In the genomic region with DNA sequence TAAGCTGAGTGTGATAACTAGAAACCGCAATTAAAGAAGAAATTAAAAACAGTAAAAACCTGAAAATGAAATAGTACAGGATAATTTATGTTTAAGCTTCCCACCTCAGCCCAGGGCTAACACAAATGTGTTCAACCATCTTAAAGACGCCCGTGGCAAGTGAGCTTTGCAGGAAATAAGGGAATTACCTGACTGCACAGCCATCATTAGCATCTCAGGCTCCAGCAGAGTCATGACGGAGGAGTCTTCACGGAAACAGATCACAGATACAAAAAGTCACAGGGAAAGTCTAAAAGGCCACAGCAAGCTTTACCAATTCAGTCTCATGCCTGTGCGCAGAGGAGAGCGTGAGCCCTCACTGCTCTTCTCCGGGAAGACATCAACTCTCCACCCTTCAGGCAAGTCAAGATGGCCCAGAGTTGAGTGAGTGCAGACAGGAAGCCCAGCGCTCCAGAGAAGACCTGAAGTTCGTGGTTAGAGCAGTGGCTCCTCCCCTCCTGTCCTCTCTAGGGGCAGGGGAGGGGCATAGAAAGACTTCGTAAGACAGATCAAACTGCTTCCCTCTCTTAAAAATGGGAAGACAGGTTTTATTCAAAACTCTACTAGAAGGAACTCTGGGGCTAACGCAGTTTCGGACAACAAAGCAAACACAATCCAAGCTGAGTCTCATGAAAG, we compare ENCODE assay signal across 8 mouse cellular contexts.
DNase-seq lines count a peak whose midpoint lies in the region; ATAC-seq and TF ChIP-seq lines count a peak whose summit lies in the region.

No protein-coding gene starts in this region.

- 0 out of 2 replicates have a peak overlapping the region, but pooled peaks have one; percentile 7 for H3K27ac ChIP-seq in testis, adult 2 months (ENCODE audit: control insufficient read depth, insufficient read depth, low read depth, low read length)
- no peak overlapping the region for H3K27ac ChIP-seq in liver, embryonic 11.5 days (ENCODE audit: low read depth, low read length)
- 0 out of 2 replicates have a peak overlapping the region, but pooled peaks have one; percentile 33 for H3K27ac ChIP-seq in neural tube, embryonic 15.5 days (replicated peaks)

- H3K4me2 ChIP-seq in liver, embryonic 11.5 days, result peak overlapping the region; percentile 58
- peak overlapping the region; percentile 32 for H3K4me2 ChIP-seq in neural tube, embryonic 15.5 days

- no peaks in the 10 kb centered on the region for H3K4me1 ChIP-seq in testis, adult 2 months (ENCODE audit: control insufficient read depth, insufficient read depth, low read length)
- peaks cover 19% of the 10 kb centered on the region for H3K4me1 ChIP-seq in liver, embryonic 11.5 days (replicated peaks; ENCODE audit: control insufficient read depth, insufficient read depth, low read length)
- peaks cover 36% of the 10 kb centered on the region for H3K4me1 ChIP-seq in neural tube, embryonic 15.5 days

- 43% methylated on average over 13 of the region's 13 CpGs for WGBS in liver, embryonic 11.5 days
- WGBS in neural tube, embryonic 15.5 days, result 41% methylated on average over 13 of the region's 13 CpGs

- no peak for DNase-seq in testis, postnatal 14 days (ENCODE audit: low spot score)
- DNase-seq in embryo, embryonic 10 days (ENCODE audit: low spot score), result peak; percentile 25
- peak; percentile 31 to 36 for DNase-seq in heart, postnatal 10 days
- DNase-seq in liver, embryonic 11.5 days (ENCODE audit: low spot score), result peak; percentile 38
- no peak for DNase-seq in cerebellum, adult 9-11 months
- DNase-seq in urinary bladder, postnatal 36 days (ENCODE audit: low spot score in 2 of 2), result no peak

- intact Hi-C loops in heart, postnatal 10 days (cut with DNase I), result no loop called here

- no peak for TF ChIP-seq POLR2A in testis, adult 2 months (IDR thresholded peaks at IDR 0.05; ENCODE audit: control insufficient read depth, low read depth, low read length)

- H3K4me3 ChIP-seq in testis, adult 2 months (ENCODE audit: control insufficient read depth, low read depth, low read length), result no peak overlapping the region
- H3K4me3 ChIP-seq in liver, embryonic 11.5 days (ENCODE audit: low read depth, low read length), result peak overlapping the region; percentile 11
- H3K4me3 ChIP-seq in neural tube, embryonic 15.5 days (replicated peaks), result 0 out of 2 replicates have a peak overlapping the region, but pooled peaks have one; percentile 1

- peak overlapping the region; percentile 37; the same call in 1 of the 2 replicates for H3K9ac ChIP-seq in liver, embryonic 11.5 days (ENCODE audit: low read depth, low read length)
- H3K9ac ChIP-seq in neural tube, embryonic 15.5 days (replicated peaks), result no peak overlapping the region

- H3K27me3 ChIP-seq in testis, adult 2 months (ENCODE audit: control insufficient read depth, insufficient read depth, low read length), result no peaks in the 10 kb centered on the region
- H3K27me3 ChIP-seq in liver, embryonic 11.5 days (replicated peaks; ENCODE audit: control insufficient read depth, insufficient read depth, low read length), result no peaks in the 10 kb centered on the region
- H3K27me3 ChIP-seq in neural tube, embryonic 15.5 days (replicated peaks), result no peaks in the 10 kb centered on the region

- no peak for TF ChIP-seq CTCF in testis, adult 2 months (IDR thresholded peaks at IDR 0.05; ENCODE audit: control insufficient read depth, insufficient read depth, insufficient replicate concordance, low read depth, low read length)

- ATAC-seq in liver, embryonic 11.5 days (replicated peaks; ENCODE audit: low FRiP score), result peak; percentile 77
- no peak for ATAC-seq in neural tube, embryonic 15.5 days (ENCODE audit: low FRiP score)

- H3K36me3 ChIP-seq in testis, adult 2 months (ENCODE audit: control insufficient read depth, insufficient read depth, low read length), result no peaks in the 10 kb centered on the region
- no peaks in the 10 kb centered on the region for H3K36me3 ChIP-seq in liver, embryonic 11.5 days (ENCODE audit: control insufficient read depth, insufficient read depth, low read length)
- no peaks in the 10 kb centered on the region for H3K36me3 ChIP-seq in neural tube, embryonic 15.5 days

- no peaks in the 10 kb centered on the region for H3K9me3 ChIP-seq in liver, embryonic 11.5 days (ENCODE audit: control insufficient read depth, low read length)
- H3K9me3 ChIP-seq in neural tube, embryonic 15.5 days (replicated peaks), result no peaks in the 10 kb centered on the region

Comparison
In these comparisons a context has a peak if more than half of its experiments do, and no peak if none do; other contexts are left out.
1. DNase-seq: peak in embryo, embryonic 10 days (single experiment), heart, postnatal 10 days (2 of 2) and liver, embryonic 11.5 days (single experiment); none in testis, postnatal 14 days (single experiment), cerebellum, adult 9-11 months (single experiment) and urinary bladder, postnatal 36 days (0 of 2).